Mouse (Mus musculus): ENCODE measurements around the gene Pigk.

DNA sequence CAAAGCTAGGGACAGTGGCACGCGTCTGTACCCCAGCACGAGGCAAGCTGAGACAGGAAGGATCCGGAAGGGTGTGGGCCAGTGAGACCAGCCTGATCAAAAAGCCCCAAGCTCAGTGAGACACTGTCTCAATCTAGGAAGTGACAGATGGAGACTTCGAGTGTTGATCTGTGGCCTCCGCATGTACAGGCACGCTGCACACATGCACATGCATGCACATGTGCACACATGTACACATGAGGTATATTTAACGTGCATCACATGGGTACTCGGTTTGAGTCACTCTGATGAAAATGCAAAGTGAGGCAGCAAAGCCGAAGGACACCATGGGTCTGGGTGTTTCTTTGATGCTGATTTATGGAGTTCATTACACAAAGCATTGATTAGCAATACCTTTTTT, 191.1 kb downstream of the Pigk start:
- TF ChIP-seq CTCF (conservative IDR thresholded peaks at IDR 0.05; ENCODE audit: low read length) (no peak), NANOG (IDR thresholded peaks at IDR 0.05; ENCODE audit: borderline replicate concordance, low read length) (no peak)
